Mouse (Mus musculus): ENCODE results near the gene Gm21988. TPM values are rescaled to one million over a fixed set of nuclear protein-coding genes. Genes with fewer than 3 reads are reported as not detected.
A peak's percentile ranks its signal among the peaks of the same experiment; 100 is the strongest.

Gene Gm21988
- polyA plus RNA-seq, 1 experiment from 2014 or later = 9.5 TPM

- Histone ChIP-seq H3K9me3 (no peaks in the 10 kb centered on the region), H3K27me3 (replicated peaks) (peaks cover 85% of the 10 kb centered on the region), H3K36me3 (peaks cover 10% of the 10 kb centered on the region), H3K4me3 (0 out of 2 replicates have a peak overlapping the region, but pooled peaks have one; percentile 46), H3K4me2 (no peak overlapping the region), H3K4me1 (peaks cover 37% of the 10 kb centered on the region), H3K27ac (replicated peaks) (no peak overlapping the region), H3K9ac (no peak overlapping the region)
- 11% methylated on average over 22 of the region's 22 CpGs for WGBS
- no peak for ATAC-seq (ENCODE audit: extremely low read depth, insufficient number of reproducible peaks, low FRiP score, low TSS enrichment)
These were observed 24.3 kb downstream of the Gm21988 start for GRCm38 (mm10) chr11:70215301-70215700.

DNA sequence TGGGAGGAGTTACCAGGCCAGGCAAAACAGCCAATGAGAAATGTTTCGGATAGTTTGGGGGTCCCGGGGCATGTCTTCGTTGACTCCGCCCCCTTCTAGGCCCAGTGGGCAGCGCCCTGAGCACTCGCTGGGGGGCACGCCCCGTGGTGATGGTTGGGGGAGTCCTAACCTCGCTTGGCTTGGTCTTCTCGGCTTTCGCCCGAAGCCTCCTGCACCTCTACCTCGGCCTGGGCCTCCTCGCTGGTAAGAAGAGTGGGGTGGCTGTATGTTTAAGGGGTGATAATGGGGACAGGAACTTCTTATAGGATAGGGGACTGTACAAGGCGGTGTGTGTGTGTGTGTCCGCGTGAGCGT is 24.8 kb downstream of the Gm21988 start:
- H3K27ac ChIP-seq (replicated peaks) = no peak overlapping the region
- no peak for ATAC-seq (ENCODE audit: extremely low read depth, insufficient number of reproducible peaks, low FRiP score, low TSS enrichment)
- 5% methylated on average over 18 of the region's 18 CpGs for WGBS
- peak overlapping the region; percentile 68 for H3K4me2 ChIP-seq
- H3K4me3 ChIP-seq = peak overlapping the region; percentile 46
- H3K36me3 ChIP-seq = peaks cover 10% of the 10 kb centered on the region
- H3K27me3 ChIP-seq (replicated peaks) = peaks cover 85% of the 10 kb centered on the region
- no peak overlapping the region for H3K9ac ChIP-seq
- no peaks in the 10 kb centered on the region for H3K9me3 ChIP-seq
- H3K4me1 ChIP-seq = peaks cover 32% of the 10 kb centered on the region

- ATAC-seq (ENCODE audit: extremely low read depth, insufficient number of reproducible peaks, low FRiP score, low TSS enrichment) = no peak
- Histone ChIP-seq H3K4me1 (peaks cover 28% of the 10 kb centered on the region), H3K36me3 (peaks cover 10% of the 10 kb centered on the region), H3K4me3 (peak overlapping the region; percentile 46), H3K4me2 (peak overlapping the region; percentile 68), H3K9me3 (no peaks in the 10 kb centered on the region), H3K9ac (peak overlapping the region; percentile 48), H3K27me3 (replicated peaks) (peaks cover 85% of the 10 kb centered on the region), H3K27ac (replicated peaks) (no peak overlapping the region)
- 2% methylated on average over 46 of the region's 46 CpGs for WGBS
These were observed 25.3 kb downstream of the Gm21988 start for GRCm38 (mm10) chr11:70214191-70214855.

- ATAC-seq (ENCODE audit: extremely low read depth, insufficient number of reproducible peaks, low FRiP score, low TSS enrichment) = no peak
- peak overlapping the region; percentile 68 for H3K4me2 ChIP-seq
- H3K9ac ChIP-seq = peak overlapping the region; percentile 48
- H3K36me3 ChIP-seq = peaks cover 10% of the 10 kb centered on the region
- H3K4me3 ChIP-seq = peak overlapping the region; percentile 46
- 7% methylated on average over 26 of the region's 26 CpGs for WGBS
- peaks cover 79% of the 10 kb centered on the region for H3K27me3 ChIP-seq (replicated peaks)
- peaks cover 24% of the 10 kb centered on the region for H3K4me1 ChIP-seq
- H3K27ac ChIP-seq (replicated peaks) = no peak overlapping the region
- no peaks in the 10 kb centered on the region for H3K9me3 ChIP-seq
These were observed 25.9 kb downstream of the Gm21988 start for GRCm38 (mm10) chr11:70213736-70214135.

GRCm38 (mm10) chr11:70212896-70213295 is 26.7 kb downstream of the Gm21988 start:
- H3K9me3 ChIP-seq = no peaks in the 10 kb centered on the region
- ATAC-seq (ENCODE audit: extremely low read depth, insufficient number of reproducible peaks, low FRiP score, low TSS enrichment) = no peak
- H3K4me1 ChIP-seq = peaks cover 20% of the 10 kb centered on the region
- 12% methylated on average over 9 of the region's 9 CpGs for WGBS
- no peak overlapping the region for H3K27ac ChIP-seq (replicated peaks)
- peaks cover 9% of the 10 kb centered on the region for H3K36me3 ChIP-seq
- no peak overlapping the region for H3K9ac ChIP-seq
- no peak overlapping the region for H3K4me2 ChIP-seq
- H3K27me3 ChIP-seq (replicated peaks) = peaks cover 73% of the 10 kb centered on the region
- H3K4me3 ChIP-seq = no peak overlapping the region

GRCm38 (mm10) chr11:70212423-70212822 is 27.2 kb downstream of the Gm21988 start, which contains the start of gene Slc16a11:
Gene Slc16a11, plus strand, starts transcription at chr11:70212752.
- Histone ChIP-seq H3K9me3 (no peaks in the 10 kb centered on the region), H3K4me3 (peak within 1 kb of the TSS; percentile 46; the same call in 1 of the 2 replicates), H3K27me3 (replicated peaks) (peaks cover 68% of the 10 kb centered on the region), H3K4me2 (peak within 1 kb of the TSS; percentile 68; the same call in 1 of the 2 replicates), H3K27ac (replicated peaks) (no peak within 1 kb of the TSS), H3K9ac (no peak within 1 kb of the TSS), H3K4me1 (peaks cover 22% of the 10 kb centered on the region), H3K36me3 (peaks cover 4% of the 10 kb centered on the region)
- no peak for ATAC-seq (ENCODE audit: extremely low read depth, insufficient number of reproducible peaks, low FRiP score, low TSS enrichment)
- 54% methylated on average over 6 of the region's 6 CpGs for WGBS

GRCm38 (mm10) chr11:70211972-70212371 is 27.7 kb downstream of the Gm21988 start:
- Histone ChIP-seq H3K9ac (no peak overlapping the region), H3K27me3 (replicated peaks) (peaks cover 64% of the 10 kb centered on the region), H3K4me3 (no peak overlapping the region), H3K4me1 (peaks cover 24% of the 10 kb centered on the region), H3K9me3 (no peaks in the 10 kb centered on the region), H3K27ac (replicated peaks) (no peak overlapping the region), H3K4me2 (no peak overlapping the region), H3K36me3 (peaks cover under 1% of the 10 kb centered on the region; the same call in 1 of the 2 replicates)
- 71% methylated on average over 6 of the region's 6 CpGs for WGBS
- ATAC-seq (ENCODE audit: extremely low read depth, insufficient number of reproducible peaks, low FRiP score, low TSS enrichment) = no peak; the same call in 1 of the 2 replicates

- H3K4me3 ChIP-seq = no peak overlapping the region
- H3K4me1 ChIP-seq = peaks cover 27% of the 10 kb centered on the region
- H3K36me3 ChIP-seq = no peaks in the 10 kb centered on the region
- H3K4me2 ChIP-seq = no peak overlapping the region
- WGBS = 70% methylated on average over 2 of the region's 2 CpGs
- H3K9ac ChIP-seq = no peak overlapping the region
- H3K9me3 ChIP-seq = no peaks in the 10 kb centered on the region
- no peak for ATAC-seq (ENCODE audit: extremely low read depth, insufficient number of reproducible peaks, low FRiP score, low TSS enrichment)
- peaks cover 51% of the 10 kb centered on the region for H3K27me3 ChIP-seq (replicated peaks)
- H3K27ac ChIP-seq (replicated peaks) = no peak overlapping the region
These were observed 28.9 kb downstream of the Gm21988 start for GRCm38 (mm10) chr11:70210681-70211080.

DNA sequence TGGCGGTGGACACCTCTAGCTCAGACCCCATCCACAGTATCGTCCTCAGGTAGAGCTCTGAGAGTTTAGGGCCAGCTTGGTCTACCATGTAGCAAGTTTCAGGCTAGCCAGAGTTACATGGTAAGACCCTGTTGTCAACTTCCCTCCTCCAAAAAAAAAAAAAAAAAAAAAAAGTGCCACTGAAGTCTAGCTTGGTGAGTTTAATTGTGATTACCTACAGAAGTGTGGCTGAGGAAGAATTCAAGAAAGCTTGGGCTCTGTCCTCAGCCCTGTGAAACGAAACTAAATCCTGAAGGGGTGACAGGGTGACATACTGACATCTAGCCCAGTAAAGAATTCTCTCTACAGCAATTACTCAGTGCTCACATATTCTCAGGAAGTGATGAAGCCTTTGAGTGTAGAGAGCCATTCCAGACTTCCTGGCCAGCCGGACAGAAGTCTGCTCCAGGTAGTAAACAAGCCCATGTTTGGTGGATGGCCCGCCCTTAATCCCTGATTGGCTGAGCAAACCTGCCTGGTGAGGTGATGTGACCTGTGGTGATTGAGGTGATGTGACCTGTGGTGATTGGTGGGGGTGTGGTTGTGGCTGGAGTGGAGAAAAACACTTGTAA is 30.7 kb downstream of the Gm21988 start:
- Histone ChIP-seq H3K4me1 (peaks cover 10% of the 10 kb centered on the region), H3K36me3 (no peaks in the 10 kb centered on the region), H3K4me2 (no peak overlapping the region), H3K9ac (no peak overlapping the region), H3K27me3 (replicated peaks) (peaks cover 37% of the 10 kb centered on the region), H3K4me3 (no peak overlapping the region), H3K27ac (replicated peaks) (no peak overlapping the region), H3K9me3 (no peaks in the 10 kb centered on the region)
- 58% methylated on average over 5 of the region's 5 CpGs for WGBS
- ATAC-seq (ENCODE audit: extremely low read depth, insufficient number of reproducible peaks, low FRiP score, low TSS enrichment) = no peak

DNA sequence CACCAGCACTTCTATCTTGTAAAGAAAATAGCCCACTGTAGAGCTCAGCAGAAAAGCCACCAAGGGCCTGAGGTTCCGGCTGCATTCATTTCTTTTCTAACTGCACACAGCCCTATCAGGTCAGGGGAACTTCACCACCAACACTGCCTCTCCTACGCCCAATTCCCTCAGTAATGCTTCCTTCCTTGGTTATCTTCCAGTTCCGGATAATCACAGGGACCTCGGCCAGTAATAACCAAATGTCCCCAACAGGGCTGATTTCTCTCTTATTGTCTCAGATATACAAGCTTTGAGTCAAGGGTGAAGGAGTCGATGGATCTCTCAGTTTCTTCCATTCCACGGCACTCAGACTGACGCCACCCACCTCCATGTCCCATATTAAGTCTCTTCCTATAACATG is 32.3 kb downstream of the Gm21988 start:
- 56% methylated on average over 7 of the region's 7 CpGs for WGBS
- Histone ChIP-seq H3K27ac (replicated peaks) (no peak overlapping the region), H3K27me3 (replicated peaks) (peaks cover 35% of the 10 kb centered on the region), H3K4me1 (0 out of 2 replicates have a peak, but pooled peaks cover 7% of the 10 kb centered on the region), H3K4me3 (no peak overlapping the region), H3K36me3 (no peaks in the 10 kb centered on the region), H3K9ac (no peak overlapping the region), H3K9me3 (no peaks in the 10 kb centered on the region), H3K4me2 (no peak overlapping the region)
- no peak for ATAC-seq (ENCODE audit: extremely low read depth, insufficient number of reproducible peaks, low FRiP score, low TSS enrichment)

GRCm38 (mm10) chr11:70206801-70207200 is 32.8 kb downstream of the Gm21988 start:
- Histone ChIP-seq H3K27ac (replicated peaks) (no peak overlapping the region), H3K9me3 (no peaks in the 10 kb centered on the region), H3K36me3 (no peaks in the 10 kb centered on the region), H3K4me1 (0 out of 2 replicates have a peak, but pooled peaks cover 7% of the 10 kb centered on the region), H3K4me2 (no peak overlapping the region), H3K9ac (no peak overlapping the region), H3K4me3 (no peak overlapping the region), H3K27me3 (replicated peaks) (peaks cover 31% of the 10 kb centered on the region)
- 56% methylated on average over 2 of the region's 2 CpGs for WGBS
- ATAC-seq (ENCODE audit: extremely low read depth, insufficient number of reproducible peaks, low FRiP score, low TSS enrichment) = no peak

All from heart, embryonic 13.5 days (tissue).